Mouse (Mus musculus) C2C12 (cell line): ENCODE measurements around the gene Cep19.
"Not testable (repeated sequence)": the region's sequence is repeated elsewhere in the genome, so short reads cannot be mapped to it uniquely, and the experiment has no call there.

ENCODE experiments used
- CTCF ChIP-seq: IDR thresholded peaks from one replicate; pipeline ENCODE4 v1.5.1; 2011; ENCODE audit not compliant: control insufficient read depth, insufficient read depth, insufficient read length
- FOSL1 ChIP-seq: IDR thresholded peaks from one replicate; pipeline ENCODE4 v1.8.0; 2011; ENCODE audit warnings: mild to moderate bottlenecking, low read length; ENCODE audit not compliant: poor library complexity, insufficient read depth, severe bottlenecking
- MAX ChIP-seq: IDR thresholded peaks from one replicate; pipeline ENCODE4 v1.6.1; 2011; ENCODE audit warnings: mild to moderate bottlenecking, control low read depth
- MYOD1 ChIP-seq: IDR thresholded peaks from one replicate; pipeline ENCODE4 v1.6.1; 2011; ENCODE audit warnings: low read depth; ENCODE audit not compliant: control insufficient read depth, insufficient read length
- MYOG ChIP-seq: IDR thresholded peaks from one replicate; pipeline ENCODE4 v1.6.1; 2011; ENCODE audit not compliant: control insufficient read depth, insufficient read length; ENCODE audit errors: extremely low read depth
- USF1 ChIP-seq: IDR thresholded peaks from one replicate; pipeline ENCODE4 v1.6.1; 2011; ENCODE audit warnings: low read depth, mild to moderate bottlenecking, control low read depth, moderate library complexity

GRCm38 (mm10) chr16:32070070-32070469 is 29.5 kb upstream of the Cep19 start:
- not testable (repeated sequence) for TF ChIP-seq CTCF, MYOD1, USF1, FOSL1, MAX, MYOG
